Mouse (Mus musculus): ENCODE measurements around the gene Tmem132d. TPM values are rescaled to one million over a fixed set of nuclear protein-coding genes. Genes with fewer than 3 reads are reported as not detected.

The Tmem132d gene
- polyA plus RNA-seq, 1 experiment from 2014 or later: not detected

GRCm38 (mm10) chr5:127924106-127924505 lies 508.8 kb downstream of the Tmem132d start:
- 69% methylated on average over 3 of the region's 3 CpGs for WGBS
- Histone ChIP-seq H3K4me2 (replicated peaks; ENCODE audit: low read depth) (no peak overlapping the region), H3K4me1 (replicated peaks; ENCODE audit: control insufficient read depth, insufficient read depth, low read length) (no peaks in the 10 kb centered on the region), H3K4me3 (ENCODE audit: low read depth, low read length) (no peak overlapping the region), H3K9ac (ENCODE audit: low read depth, low read length) (no peak overlapping the region), H3K27ac (ENCODE audit: low read depth, low read length) (no peak overlapping the region), H3K36me3 (ENCODE audit: control insufficient read depth, insufficient read depth) (no peaks in the 10 kb centered on the region), H3K27me3 (replicated peaks; ENCODE audit: control insufficient read depth, insufficient read depth, low read length) (no peaks in the 10 kb centered on the region), H3K9me3 (ENCODE audit: control insufficient read depth) (no peaks in the 10 kb centered on the region)
- no peak for TF ChIP-seq CTCF (IDR thresholded peaks at IDR 0.05; ENCODE audit: low read depth)
- ATAC-seq: no peak

GRCm38 (mm10) chr5:127919171-127919570 lies 513.7 kb downstream of the Tmem132d start:
- Histone ChIP-seq H3K27ac (ENCODE audit: low read depth, low read length) (no peak overlapping the region), H3K4me2 (replicated peaks; ENCODE audit: low read depth) (no peak overlapping the region), H3K36me3 (ENCODE audit: control insufficient read depth, insufficient read depth) (no peaks in the 10 kb centered on the region), H3K9ac (ENCODE audit: low read depth, low read length) (no peak overlapping the region), H3K27me3 (replicated peaks; ENCODE audit: control insufficient read depth, insufficient read depth, low read length) (no peaks in the 10 kb centered on the region), H3K4me1 (replicated peaks; ENCODE audit: control insufficient read depth, insufficient read depth, low read length) (no peaks in the 10 kb centered on the region), H3K9me3 (ENCODE audit: control insufficient read depth) (no peaks in the 10 kb centered on the region), H3K4me3 (ENCODE audit: low read depth, low read length) (no peak overlapping the region)
- WGBS: 71% methylated on average over 1 of the region's 1 CpGs
- TF ChIP-seq CTCF (IDR thresholded peaks at IDR 0.05; ENCODE audit: low read depth): no peak
- ATAC-seq: no peak

- no peak overlapping the region for H3K27ac ChIP-seq (ENCODE audit: low read depth, low read length)
- no peak for ATAC-seq
- H3K4me1 ChIP-seq (replicated peaks; ENCODE audit: control insufficient read depth, insufficient read depth, low read length): no peaks in the 10 kb centered on the region
- no peak overlapping the region for H3K4me2 ChIP-seq (replicated peaks; ENCODE audit: low read depth)
- H3K4me3 ChIP-seq (ENCODE audit: low read depth, low read length): no peak overlapping the region
- no peak for TF ChIP-seq CTCF (IDR thresholded peaks at IDR 0.05; ENCODE audit: low read depth)
- H3K36me3 ChIP-seq (ENCODE audit: control insufficient read depth, insufficient read depth): no peaks in the 10 kb centered on the region
- H3K27me3 ChIP-seq (replicated peaks; ENCODE audit: control insufficient read depth, insufficient read depth, low read length): no peaks in the 10 kb centered on the region
- no peaks in the 10 kb centered on the region for H3K9me3 ChIP-seq (ENCODE audit: control insufficient read depth)
- 89% methylated on average over 3 of the region's 3 CpGs for WGBS
- no peak overlapping the region for H3K9ac ChIP-seq (ENCODE audit: low read depth, low read length)
Measured at GRCm38 (mm10) chr5:127918376-127918775, 514.5 kb downstream of the Tmem132d start.

- H3K4me1 ChIP-seq (replicated peaks; ENCODE audit: control insufficient read depth, insufficient read depth, low read length): no peaks in the 10 kb centered on the region
- H3K27ac ChIP-seq (ENCODE audit: low read depth, low read length): no peak overlapping the region
- no peak for ATAC-seq
- no peaks in the 10 kb centered on the region for H3K36me3 ChIP-seq (ENCODE audit: control insufficient read depth, insufficient read depth)
- no peaks in the 10 kb centered on the region for H3K27me3 ChIP-seq (replicated peaks; ENCODE audit: control insufficient read depth, insufficient read depth, low read length)
- WGBS: 83% methylated on average over 11 of the region's 11 CpGs
- no peaks in the 10 kb centered on the region for H3K9me3 ChIP-seq (ENCODE audit: control insufficient read depth)
- no peak overlapping the region for H3K4me3 ChIP-seq (ENCODE audit: low read depth, low read length)
- no peak for TF ChIP-seq CTCF (IDR thresholded peaks at IDR 0.05; ENCODE audit: low read depth)
- H3K9ac ChIP-seq (ENCODE audit: low read depth, low read length): no peak overlapping the region
- H3K4me2 ChIP-seq (replicated peaks; ENCODE audit: low read depth): no peak overlapping the region
Measured at GRCm38 (mm10) chr5:127914157-127914556, 518.7 kb downstream of the Tmem132d start.

- no peak for ATAC-seq
- 36% methylated on average over 3 of the region's 3 CpGs for WGBS
- H3K36me3 ChIP-seq (ENCODE audit: control insufficient read depth, insufficient read depth): no peaks in the 10 kb centered on the region
- no peak overlapping the region for H3K9ac ChIP-seq (ENCODE audit: low read depth, low read length)
- H3K4me2 ChIP-seq (replicated peaks; ENCODE audit: low read depth): no peak overlapping the region
- H3K27me3 ChIP-seq (replicated peaks; ENCODE audit: control insufficient read depth, insufficient read depth, low read length): no peaks in the 10 kb centered on the region
- H3K4me3 ChIP-seq (ENCODE audit: low read depth, low read length): no peak overlapping the region
- no peak for TF ChIP-seq CTCF (IDR thresholded peaks at IDR 0.05; ENCODE audit: low read depth)
- no peak overlapping the region for H3K27ac ChIP-seq (ENCODE audit: low read depth, low read length)
- no peaks in the 10 kb centered on the region for H3K4me1 ChIP-seq (replicated peaks; ENCODE audit: control insufficient read depth, insufficient read depth, low read length)
- no peaks in the 10 kb centered on the region; the same call in 1 of the 2 replicates for H3K9me3 ChIP-seq (ENCODE audit: control insufficient read depth)
Measured at GRCm38 (mm10) chr5:127911603-127912002, 521.3 kb downstream of the Tmem132d start.

GRCm38 (mm10) chr5:127910356-127910755 lies 522.5 kb downstream of the Tmem132d start:
- H3K27ac ChIP-seq (ENCODE audit: low read depth, low read length): no peak overlapping the region
- H3K4me2 ChIP-seq (replicated peaks; ENCODE audit: low read depth): no peak overlapping the region
- no peaks in the 10 kb centered on the region for H3K36me3 ChIP-seq (ENCODE audit: control insufficient read depth, insufficient read depth)

GRCm38 (mm10) chr5:127895176-127895575 lies 537.7 kb downstream of the Tmem132d start:
- no peaks in the 10 kb centered on the region for H3K36me3 ChIP-seq (ENCODE audit: control insufficient read depth, insufficient read depth)
- no peaks in the 10 kb centered on the region for H3K4me1 ChIP-seq (replicated peaks; ENCODE audit: control insufficient read depth, insufficient read depth, low read length)
- no peak overlapping the region for H3K27ac ChIP-seq (ENCODE audit: low read depth, low read length)
- H3K9me3 ChIP-seq (ENCODE audit: control insufficient read depth): no peaks in the 10 kb centered on the region
- H3K4me3 ChIP-seq (ENCODE audit: low read depth, low read length): no peak overlapping the region
- no peaks in the 10 kb centered on the region for H3K27me3 ChIP-seq (replicated peaks; ENCODE audit: control insufficient read depth, insufficient read depth, low read length)
- no peak for TF ChIP-seq CTCF (IDR thresholded peaks at IDR 0.05; ENCODE audit: low read depth)
- WGBS: 86% methylated on average over 1 of the region's 1 CpGs
- H3K4me2 ChIP-seq (replicated peaks; ENCODE audit: low read depth): no peak overlapping the region
- no peak for ATAC-seq
- no peak overlapping the region for H3K9ac ChIP-seq (ENCODE audit: low read depth, low read length)

More at GRCm38 (mm10) chr5:127910356-127910755, 522.5 kb downstream of the Tmem132d start:
- no peaks in the 10 kb centered on the region for H3K4me1 ChIP-seq (replicated peaks; ENCODE audit: control insufficient read depth, insufficient read depth, low read length)
- TF ChIP-seq CTCF (IDR thresholded peaks at IDR 0.05; ENCODE audit: low read depth): no peak
- no peaks in the 10 kb centered on the region; the same call in 1 of the 2 replicates for H3K9me3 ChIP-seq (ENCODE audit: control insufficient read depth)
- H3K27me3 ChIP-seq (replicated peaks; ENCODE audit: control insufficient read depth, insufficient read depth, low read length): no peaks in the 10 kb centered on the region
- WGBS: 31% methylated on average over 2 of the region's 2 CpGs
- ATAC-seq: no peak
- no peak overlapping the region for H3K9ac ChIP-seq (ENCODE audit: low read depth, low read length)
- H3K4me3 ChIP-seq (ENCODE audit: low read depth, low read length): no peak overlapping the region

Measured in intestine, postnatal 0 days (tissue).